Mouse (Mus musculus): ENCODE measurements around the gene Fzr1. TPM values are rescaled to one million over a fixed set of nuclear protein-coding genes. Genes with fewer than 3 reads are reported as not detected.
A peak's percentile ranks its signal among the peaks of the same experiment; 100 is the strongest.

Fzr1 gene
- polyA plus RNA-seq, 1 experiment from 2014 or later = 153 TPM

- H3K27me3 ChIP-seq (replicated peaks) = no peaks in the 10 kb centered on the region
- peaks cover 18% of the 10 kb centered on the region for H3K4me1 ChIP-seq
- 7% methylated on average over 54 of the region's 54 CpGs for whole genome bisulfite sequencing
- peak within 1 kb of the TSS; percentile 71 for H3K9ac ChIP-seq
- peak within 1 kb of the TSS; percentile 81 for H3K27ac ChIP-seq
- H3K36me3 ChIP-seq (replicated peaks) = peaks cover 10% of the 10 kb centered on the region; the same call in 1 of the 2 replicates
- ATAC-seq (replicated peaks) = peak; percentile 94
- no peaks in the 10 kb centered on the region for H3K9me3 ChIP-seq
- H3K4me3 ChIP-seq = peak within 1 kb of the TSS; percentile 81
- H3K4me2 ChIP-seq = peak within 1 kb of the TSS; percentile 77
Measured at GRCm38 (mm10) chr10:81383802-81384604, 5.7 kb upstream of the Fzr1 start, which contains the start of the genes Dohh and Gm48551. TSS of gene Dohh (plus strand) at chr10:81384428. TSS of gene Gm48551 (plus strand) at chr10:81384466.

- Histone ChIP-seq H3K27ac (no peak overlapping the region), H3K4me3 (no peak overlapping the region), H3K27me3 (replicated peaks) (no peaks in the 10 kb centered on the region), H3K36me3 (replicated peaks) (peaks cover under 1% of the 10 kb centered on the region; the same call in 1 of the 2 replicates), H3K9ac (no peak overlapping the region), H3K4me1 (peaks cover 26% of the 10 kb centered on the region), H3K9me3 (no peaks in the 10 kb centered on the region), H3K4me2 (no peak overlapping the region)
- no peak for ATAC-seq (replicated peaks)
- WGBS = 84% methylated on average over 5 of the region's 5 CpGs
Measured at GRCm38 (mm10) chr10:81382039-81382438, 3.7 kb upstream of the Fzr1 start.

GRCm38 (mm10) chr10:81379809-81380378, 1.6 kb upstream of the Fzr1 start:
- H3K27ac ChIP-seq = no peak overlapping the region
- no peaks in the 10 kb centered on the region for H3K27me3 ChIP-seq (replicated peaks)
- H3K36me3 ChIP-seq (replicated peaks) = no peaks in the 10 kb centered on the region
- no peaks in the 10 kb centered on the region for H3K9me3 ChIP-seq
- no peak for ATAC-seq (replicated peaks)
- no peak overlapping the region for H3K4me3 ChIP-seq
- H3K9ac ChIP-seq = no peak overlapping the region
- 93% methylated on average over 6 of the region's 6 CpGs for WGBS
- no peak overlapping the region for H3K4me2 ChIP-seq
- peaks cover 31% of the 10 kb centered on the region for H3K4me1 ChIP-seq

DNA sequence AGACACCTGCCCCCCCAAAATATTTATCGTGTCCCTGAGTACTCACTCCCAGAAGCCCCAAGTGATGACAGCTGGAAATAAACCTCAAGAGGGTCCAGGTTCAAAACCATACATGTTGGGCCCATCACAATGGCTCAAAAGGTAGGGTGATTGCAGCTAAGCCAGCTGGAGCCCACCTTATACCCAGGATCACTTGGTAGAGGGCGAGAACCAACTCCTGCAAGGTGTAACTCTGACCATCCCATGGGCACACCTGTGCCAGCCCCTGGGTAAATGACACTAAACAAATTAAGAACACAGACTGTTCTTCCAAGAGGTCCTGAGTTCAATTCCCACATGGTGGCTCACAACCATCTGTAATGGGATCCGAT, 852 bp upstream of the Fzr1 start:
- Histone ChIP-seq H3K4me1 (peaks cover 30% of the 10 kb centered on the region), H3K4me3 (peak overlapping the region; percentile 68), H3K4me2 (peak overlapping the region; percentile 61), H3K27me3 (replicated peaks) (no peaks in the 10 kb centered on the region), H3K36me3 (replicated peaks) (no peaks in the 10 kb centered on the region), H3K27ac (peak overlapping the region; percentile 81), H3K9me3 (no peaks in the 10 kb centered on the region), H3K9ac (peak overlapping the region; percentile 41; the same call in 1 of the 2 replicates)
- WGBS = 54% methylated on average over 3 of the region's 3 CpGs
- ATAC-seq (replicated peaks) = 0 out of 2 replicates have a peak, but pooled peaks have one; percentile 0

DNA sequence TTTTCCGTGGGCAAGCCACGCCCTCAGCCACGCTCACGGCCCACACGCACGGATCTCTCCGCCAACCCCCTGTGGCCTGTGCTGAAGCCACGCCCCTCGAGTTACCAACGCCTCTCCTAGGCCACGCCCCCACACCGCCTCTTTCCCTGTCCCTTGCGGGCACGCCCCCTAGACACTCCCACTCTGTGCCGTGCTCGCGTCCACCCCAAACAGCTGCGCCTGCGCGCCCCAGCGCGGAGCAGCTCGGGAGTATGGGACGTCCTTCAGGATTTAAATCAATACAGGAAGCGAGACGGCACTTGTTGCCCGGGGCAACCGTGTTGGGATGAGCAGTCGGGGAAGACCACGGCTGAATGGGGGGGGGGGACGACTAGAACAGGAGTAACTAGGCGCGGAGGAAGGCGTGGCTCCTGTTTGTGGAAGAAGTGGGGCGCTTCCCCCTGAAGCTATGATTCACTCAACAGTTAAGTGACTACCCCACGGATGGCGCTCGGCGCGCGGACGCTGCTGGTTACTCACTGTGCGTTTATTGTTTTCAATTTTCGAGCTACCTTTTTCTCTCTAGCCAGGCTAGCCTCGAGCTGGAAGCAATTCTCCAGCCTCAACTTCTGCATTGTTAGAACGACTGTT, 352 bp upstream of the Fzr1 start:
- peak; percentile 95 for ATAC-seq (replicated peaks)
- Histone ChIP-seq H3K4me1 (peaks cover 30% of the 10 kb centered on the region), H3K4me3 (peak overlapping the region; percentile 68), H3K36me3 (replicated peaks) (no peaks in the 10 kb centered on the region), H3K4me2 (peak overlapping the region; percentile 61), H3K27ac (peak overlapping the region; percentile 81), H3K9me3 (no peaks in the 10 kb centered on the region), H3K9ac (peak overlapping the region; percentile 41), H3K27me3 (replicated peaks) (no peaks in the 10 kb centered on the region)
- under 1% methylated on average over 45 of the region's 46 CpGs for WGBS

- ATAC-seq (replicated peaks) = no peak
- H3K36me3 ChIP-seq (replicated peaks) = no peaks in the 10 kb centered on the region
- H3K27me3 ChIP-seq (replicated peaks) = no peaks in the 10 kb centered on the region
- H3K4me1 ChIP-seq = peaks cover 30% of the 10 kb centered on the region
- peak overlapping the region; percentile 61 for H3K4me2 ChIP-seq
- peak overlapping the region; percentile 85 for H3K9ac ChIP-seq
- H3K27ac ChIP-seq = peak overlapping the region; percentile 81; the same call in 1 of the 2 replicates
- H3K9me3 ChIP-seq = no peaks in the 10 kb centered on the region
- 59% methylated on average over 2 of the region's 2 CpGs for WGBS
- peak overlapping the region; percentile 68 for H3K4me3 ChIP-seq
Measured at GRCm38 (mm10) chr10:81377362-81377664, 1.0 kb downstream of the Fzr1 start.

DNA sequence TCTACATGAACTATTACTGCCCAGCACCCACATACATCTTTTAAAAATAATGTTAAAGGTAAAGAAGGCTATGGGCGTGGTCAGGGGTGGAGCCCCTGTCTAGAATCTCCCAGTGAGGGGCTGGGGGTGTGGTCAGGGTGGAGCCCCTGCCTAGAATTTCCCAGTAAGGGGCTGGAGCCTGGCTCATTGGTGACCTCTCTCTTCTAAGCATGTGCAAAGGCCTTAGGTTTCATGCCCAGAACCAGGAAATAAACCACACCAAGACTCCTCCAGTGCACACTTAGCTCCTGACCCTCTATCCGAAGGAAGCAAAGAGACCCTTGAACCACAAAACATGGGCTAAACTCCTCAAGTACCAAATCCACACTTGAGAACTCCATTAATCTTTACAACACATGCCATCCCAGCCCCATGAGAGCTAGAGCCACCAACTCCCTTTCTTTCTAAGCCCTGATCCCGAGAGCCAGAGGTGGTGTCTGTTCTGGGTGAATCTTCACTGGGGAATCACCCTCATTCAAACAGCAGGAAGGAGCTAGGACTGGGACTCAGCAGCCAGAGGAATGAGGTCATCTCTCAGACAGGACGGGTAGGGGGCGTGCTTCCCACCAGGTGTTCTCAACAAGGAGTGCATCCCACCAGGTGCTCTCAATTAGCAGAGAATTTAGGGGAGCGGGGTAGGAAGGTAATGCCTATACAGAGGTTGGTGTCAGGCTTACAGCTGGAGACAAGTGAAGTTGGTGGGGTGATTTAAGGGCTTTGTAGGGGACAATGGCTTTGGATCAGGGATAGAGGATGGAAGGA, 1.6 kb downstream of the Fzr1 start:
- H3K27me3 ChIP-seq (replicated peaks) = no peaks in the 10 kb centered on the region
- no peak overlapping the region for H3K27ac ChIP-seq
- H3K9ac ChIP-seq = peak overlapping the region; percentile 85
- H3K9me3 ChIP-seq = no peaks in the 10 kb centered on the region
- ATAC-seq (replicated peaks) = no peak
- H3K4me2 ChIP-seq = peak overlapping the region; percentile 61
- peaks cover 30% of the 10 kb centered on the region for H3K4me1 ChIP-seq
- WGBS = 42% methylated on average over 6 of the region's 6 CpGs
- no peaks in the 10 kb centered on the region for H3K36me3 ChIP-seq (replicated peaks)
- H3K4me3 ChIP-seq = peak overlapping the region; percentile 68

DNA sequence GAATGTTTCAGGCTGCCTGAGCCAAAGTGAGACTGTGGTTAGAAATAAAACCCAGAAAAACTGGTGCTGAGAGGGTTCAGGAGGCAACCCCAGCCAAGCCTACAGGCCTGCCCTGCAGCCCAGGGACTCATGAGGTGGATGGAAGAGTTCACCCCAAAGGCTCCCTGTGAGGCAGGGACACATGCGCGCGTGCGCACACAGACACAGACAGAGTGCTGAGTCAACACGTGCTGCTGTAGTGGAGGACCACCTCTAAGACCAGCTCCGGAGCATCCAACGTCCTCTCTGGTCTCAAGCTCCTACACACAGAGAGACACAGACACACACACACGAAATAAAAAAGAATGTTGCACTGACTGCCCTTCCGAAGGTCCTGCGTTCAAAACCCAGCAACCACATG, 3.0 kb downstream of the Fzr1 start:
- WGBS = 90% methylated on average over 10 of the region's 10 CpGs
- Histone ChIP-seq H3K27ac (no peak overlapping the region), H3K36me3 (replicated peaks) (peaks cover 9% of the 10 kb centered on the region), H3K4me3 (no peak overlapping the region), H3K4me1 (peaks cover 30% of the 10 kb centered on the region), H3K9me3 (no peaks in the 10 kb centered on the region), H3K9ac (no peak overlapping the region), H3K27me3 (replicated peaks) (no peaks in the 10 kb centered on the region), H3K4me2 (no peak overlapping the region)
- no peak for ATAC-seq (replicated peaks)

DNA sequence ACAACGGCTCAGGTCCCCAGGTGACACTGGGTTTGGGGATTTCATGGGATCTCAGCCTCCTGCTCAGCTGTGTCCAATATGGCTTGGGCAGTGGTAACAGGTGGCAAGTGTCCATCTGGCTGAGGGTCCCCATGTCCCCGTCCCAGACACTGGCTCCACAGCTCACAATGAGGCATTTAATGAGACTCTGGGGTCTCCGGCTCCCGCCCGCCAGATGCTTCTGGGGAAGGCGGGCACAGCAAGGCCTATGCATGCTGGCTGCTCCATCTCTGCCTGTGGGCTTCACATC, 11.2 kb downstream of the Fzr1 start:
- H3K27ac ChIP-seq = no peak overlapping the region
- peaks cover 24% of the 10 kb centered on the region for H3K4me1 ChIP-seq
- WGBS = 51% methylated on average over 6 of the region's 6 CpGs
- no peaks in the 10 kb centered on the region for H3K9me3 ChIP-seq
- H3K4me2 ChIP-seq = no peak overlapping the region
- H3K9ac ChIP-seq = no peak overlapping the region
- no peak for ATAC-seq (replicated peaks)
- peaks cover 42% of the 10 kb centered on the region for H3K36me3 ChIP-seq (replicated peaks)
- no peak overlapping the region for H3K4me3 ChIP-seq
- H3K27me3 ChIP-seq (replicated peaks) = peaks cover 13% of the 10 kb centered on the region

DNA sequence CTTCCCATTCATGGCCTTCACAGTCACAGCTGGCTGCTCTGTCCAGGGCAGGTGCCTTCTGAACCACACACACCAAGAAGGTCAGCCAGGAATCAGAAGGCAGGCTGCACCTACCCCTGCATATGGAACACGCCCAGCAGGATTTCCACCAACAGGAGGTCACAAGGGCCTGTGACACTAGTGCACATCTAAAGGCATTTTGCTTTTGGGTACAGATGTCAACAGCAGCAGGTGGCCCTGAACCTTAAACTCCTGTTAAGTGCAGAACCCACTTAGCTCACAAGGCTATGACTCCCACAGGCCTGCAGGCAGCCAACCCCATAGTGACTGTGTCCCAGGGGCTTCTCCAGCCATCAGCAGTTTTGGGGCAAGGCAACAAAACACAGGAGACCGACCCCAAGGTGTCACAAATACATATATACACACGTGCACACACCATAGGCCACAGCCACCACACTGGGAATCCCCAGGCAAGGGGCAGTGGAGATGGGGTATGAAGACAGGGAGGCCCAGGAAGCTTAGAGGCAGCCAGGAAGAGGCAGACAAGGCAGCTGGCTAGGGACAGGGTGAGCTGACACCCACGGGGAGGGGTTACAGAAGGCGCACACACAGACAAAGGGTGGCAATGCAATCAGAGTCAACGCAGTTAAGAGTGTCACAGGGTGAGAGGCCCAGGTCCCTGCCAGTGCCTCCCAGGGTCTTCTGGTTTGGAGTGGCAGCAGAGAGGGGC, 11.7 kb downstream of the Fzr1 start:
- peaks cover 42% of the 10 kb centered on the region for H3K36me3 ChIP-seq (replicated peaks)
- peaks cover 13% of the 10 kb centered on the region for H3K27me3 ChIP-seq (replicated peaks)
- no peak overlapping the region for H3K4me2 ChIP-seq
- H3K9me3 ChIP-seq = no peaks in the 10 kb centered on the region
- 75% methylated on average over 6 of the region's 6 CpGs for WGBS
- H3K27ac ChIP-seq = no peak overlapping the region
- no peak overlapping the region for H3K9ac ChIP-seq
- H3K4me1 ChIP-seq = peaks cover 24% of the 10 kb centered on the region
- ATAC-seq (replicated peaks) = no peak
- no peak overlapping the region for H3K4me3 ChIP-seq

DNA sequence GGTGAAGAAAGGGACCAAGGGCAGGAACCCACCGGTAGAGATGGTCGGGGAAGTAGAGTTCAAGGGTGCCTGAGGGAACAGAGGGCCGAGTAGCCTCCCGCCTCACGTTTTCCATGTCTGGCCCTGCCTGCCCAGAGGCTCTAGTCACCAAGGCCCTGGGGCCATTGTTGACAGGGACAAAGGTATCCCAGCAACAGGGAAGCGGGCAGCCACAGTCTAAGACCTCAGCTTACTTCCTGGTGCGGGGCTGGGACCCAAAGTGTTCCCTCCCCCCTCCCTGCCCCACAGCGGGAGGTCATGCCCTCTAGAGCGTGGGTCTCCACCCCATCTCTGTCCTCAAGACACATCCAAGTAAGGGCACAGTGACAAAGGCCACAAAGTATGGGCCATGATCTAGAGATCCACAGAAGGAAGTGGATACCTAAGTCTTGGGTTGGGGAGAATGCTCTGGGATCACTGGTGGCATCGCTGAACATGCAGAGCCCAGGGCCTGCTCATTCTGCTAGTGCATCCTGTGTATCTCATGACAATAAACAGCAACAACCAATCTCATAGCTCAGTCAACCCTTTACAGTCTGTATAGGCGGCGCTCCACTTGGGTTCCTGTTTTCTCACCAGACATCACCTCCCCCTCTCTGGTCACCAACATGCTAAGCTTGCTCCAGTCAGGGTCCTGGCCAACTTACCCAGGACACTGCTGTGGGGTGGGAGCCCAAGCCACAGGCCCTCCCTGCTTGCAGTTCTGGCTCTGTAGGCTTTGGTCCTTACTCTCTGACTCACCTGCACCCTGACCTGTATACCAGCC, 12.4 kb downstream of the Fzr1 start, which contains the start of gene 4930404N11Rik:
TSS of gene 4930404N11Rik (minus strand) at position 145 of the 805 bp plus-strand sequence.
- no peaks in the 10 kb centered on the region for H3K9me3 ChIP-seq
- peak within 1 kb of the TSS; percentile 17; the same call in 1 of the 2 replicates for H3K4me3 ChIP-seq
- peak within 1 kb of the TSS; percentile 45 for H3K4me2 ChIP-seq
- 18% methylated on average over 12 of the region's 12 CpGs for WGBS
- H3K27me3 ChIP-seq (replicated peaks) = peaks cover 13% of the 10 kb centered on the region
- ATAC-seq (replicated peaks) = no peak
- peaks cover 25% of the 10 kb centered on the region for H3K4me1 ChIP-seq
- H3K27ac ChIP-seq = no peak within 1 kb of the TSS
- H3K36me3 ChIP-seq (replicated peaks) = peaks cover 38% of the 10 kb centered on the region
- H3K9ac ChIP-seq = peak within 1 kb of the TSS; percentile 23; the same call in 1 of the 2 replicates
